Mouse (Mus musculus): ENCODE measurements at regions not wholly inside any gene's neighbourhood (a gene's known extent, or its start where the extent isn't known, plus 50 kb on each side); places are given as distances from the start of the nearest gene placed in this dataset.
"Not testable (repeated sequence)": the region's sequence is repeated elsewhere in the genome, so short reads cannot be mapped to it uniquely, and the experiment has no call there.

- no peak for DNase-seq
- intact Hi-C loops (cut with DNase I): no loop called here
These were observed 467.7 kb upstream of the Arid1b start for GRCm38 (mm10) chr17:4526466-4526865.

- no peak for DNase-seq
- intact Hi-C loops (cut with DNase I): no loop called here
These were observed 462.0 kb upstream of the Arid1b start for GRCm38 (mm10) chr17:4532126-4532525.

GRCm38 (mm10) chr17:4540435-4540834 is 453.7 kb upstream of the Arid1b start:
- no peak for DNase-seq
- intact Hi-C loops (cut with DNase I): no loop called here

GRCm38 (mm10) chr17:4541020-4541743 is 452.9 kb upstream of the Arid1b start:
- no peak for DNase-seq
- intact Hi-C loops (cut with DNase I): no loop called here

DNA sequence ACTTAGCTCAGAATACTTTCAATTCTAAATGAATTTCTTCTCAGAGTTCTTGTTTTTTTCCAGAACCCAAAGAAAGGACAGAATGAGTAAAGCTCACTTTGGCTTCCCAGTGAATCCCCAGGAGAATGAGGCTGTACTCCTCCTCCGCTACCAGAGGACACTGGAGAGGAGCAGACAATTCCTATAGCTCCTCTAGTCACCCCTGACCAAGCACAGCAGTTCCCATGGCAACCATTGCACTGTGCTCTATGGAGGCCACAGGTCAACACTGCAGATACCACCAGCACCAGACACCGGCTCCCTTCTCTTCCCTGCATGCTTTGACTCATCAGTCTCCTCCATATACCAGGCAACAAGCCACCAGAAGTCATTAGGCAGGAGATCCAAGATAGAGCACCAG is 447.6 kb upstream of the Arid1b start:
- DNase-seq: no peak
- intact Hi-C loops (cut with DNase I): no loop called here

- DNase-seq; intact Hi-C loops (cut with DNase I): not testable (repeated sequence)
These were observed 441.1 kb upstream of the Arid1b start for GRCm38 (mm10) chr17:4553026-4553425.

DNA sequence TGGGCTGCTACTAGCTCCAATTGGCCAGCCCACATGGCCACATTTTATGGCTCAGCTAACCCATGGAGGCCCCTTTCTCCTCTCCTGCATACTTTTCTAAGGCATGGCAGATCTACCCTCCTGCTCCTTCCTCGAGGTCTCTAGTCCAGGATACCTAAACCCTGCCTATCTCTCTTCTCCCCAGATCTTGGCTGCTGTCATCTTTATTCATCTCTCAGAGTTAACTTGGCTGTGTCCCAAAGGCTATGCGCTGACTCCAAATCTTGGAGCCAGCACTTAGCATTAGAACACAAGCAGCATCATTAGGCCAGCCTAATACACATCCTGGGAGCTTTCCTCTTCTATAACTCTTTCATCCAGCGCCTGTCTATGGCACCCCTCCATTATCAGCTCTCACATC is 430.5 kb upstream of the Arid1b start:
- intact Hi-C loops (cut with DNase I): no loop called here
- DNase-seq: no peak

- intact Hi-C loops (cut with DNase I): no loop called here
- DNase-seq: no peak
These were observed 417.2 kb upstream of the Arid1b start for GRCm38 (mm10) chr17:4576883-4577282.

- intact Hi-C loops (cut with DNase I): no loop called here
- DNase-seq: no peak
These were observed 412.3 kb upstream of the Arid1b start for GRCm38 (mm10) chr17:4581851-4582250.

GRCm38 (mm10) chr17:4610481-4610880 is 383.7 kb upstream of the Arid1b start:
- intact Hi-C loops (cut with DNase I): no loop called here

DNA sequence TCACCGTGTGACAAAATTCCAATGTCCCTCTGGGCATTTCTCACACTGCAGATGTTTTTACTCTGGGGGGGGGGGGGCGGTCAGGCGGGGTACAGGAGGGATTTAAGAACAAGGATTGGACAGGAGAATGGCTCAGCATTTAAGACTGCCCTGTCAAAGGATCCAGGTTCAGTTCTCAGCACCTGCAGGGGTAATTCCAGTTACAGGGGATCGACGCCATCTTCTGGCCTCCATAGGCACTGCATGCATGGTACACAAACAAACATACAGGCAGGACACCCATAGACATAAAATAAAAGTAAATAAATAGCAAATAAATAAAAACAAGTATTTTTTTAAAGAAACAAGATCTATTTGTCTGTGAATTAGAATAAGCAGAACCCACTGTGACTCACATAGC is 383.1 kb upstream of the Arid1b start:
- no peak for DNase-seq
- intact Hi-C loops (cut with DNase I): no loop called here

More at GRCm38 (mm10) chr17:4610481-4610880, 383.7 kb upstream of the Arid1b start:
- DNase-seq: no peak

DNA sequence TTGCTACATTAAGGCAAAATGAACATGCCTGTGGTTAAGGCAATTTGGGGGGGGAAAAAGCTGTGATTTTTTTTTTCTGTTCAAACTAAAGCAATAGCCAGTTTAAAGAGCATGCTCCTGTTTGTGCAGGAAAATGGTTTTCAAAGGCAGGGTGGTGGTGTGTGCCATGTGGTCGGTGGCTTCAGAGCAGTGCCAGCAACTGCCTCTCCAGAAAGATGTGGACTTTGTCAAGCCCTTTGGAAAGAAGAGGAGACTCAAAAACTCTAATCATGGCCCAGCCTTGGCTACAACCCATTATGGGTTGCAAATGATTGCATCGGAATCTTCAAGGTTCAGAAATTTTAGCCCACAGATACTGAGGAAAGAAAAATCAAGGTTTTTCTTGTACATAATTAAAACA is 382.4 kb upstream of the Arid1b start:
- no peak for DNase-seq
- intact Hi-C loops (cut with DNase I): no loop called here

DNA sequence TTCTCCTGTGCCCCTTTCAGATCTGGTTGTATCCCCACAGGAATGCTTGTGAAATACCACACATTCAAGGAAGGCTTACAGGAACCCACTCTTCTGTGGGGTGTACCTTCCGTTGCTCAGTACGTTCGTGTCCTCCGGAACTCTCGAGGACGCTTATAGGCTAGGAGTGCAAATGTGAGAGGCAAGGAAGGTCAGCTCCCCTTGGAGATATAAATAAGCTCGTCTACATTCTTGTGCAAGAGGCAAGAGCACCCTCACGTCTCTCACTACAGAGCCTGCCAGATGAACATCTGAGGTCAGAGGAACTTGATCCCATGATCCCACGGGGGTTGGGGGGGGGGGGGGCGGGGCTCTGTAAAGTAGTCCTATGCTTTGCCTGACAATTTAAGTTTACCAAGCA is 382.0 kb upstream of the Arid1b start:
- peak in 1 of 2 experiments; percentile 29 for DNase-seq
- intact Hi-C loops (cut with DNase I): no loop called here

- intact Hi-C loops (cut with DNase I): no loop called here
- DNase-seq: peak in 1 of 2 experiments; percentile 22
These were observed 381.4 kb upstream of the Arid1b start for GRCm38 (mm10) chr17:4612741-4613140.

DNA sequence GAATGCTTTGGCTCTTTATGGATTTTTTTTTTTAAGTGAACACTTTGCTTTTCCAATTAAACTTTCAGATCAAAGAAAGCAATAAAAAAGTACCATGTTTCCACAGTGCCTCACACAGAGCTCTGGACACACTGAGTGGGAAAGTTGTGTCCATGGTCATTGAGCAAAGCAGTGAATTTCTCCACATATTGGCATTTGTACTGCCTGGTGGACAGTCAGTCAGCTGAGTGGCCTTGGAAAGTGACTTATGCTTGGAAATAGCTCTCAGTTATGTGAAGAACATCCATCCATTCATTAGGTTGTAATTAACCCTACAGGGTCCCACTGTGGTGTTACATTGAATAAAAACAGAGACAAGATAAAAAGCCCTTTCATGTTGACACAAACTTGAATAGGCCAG is 373.8 kb upstream of the Arid1b start:
- intact Hi-C loops (cut with DNase I): no loop called here

DNA sequence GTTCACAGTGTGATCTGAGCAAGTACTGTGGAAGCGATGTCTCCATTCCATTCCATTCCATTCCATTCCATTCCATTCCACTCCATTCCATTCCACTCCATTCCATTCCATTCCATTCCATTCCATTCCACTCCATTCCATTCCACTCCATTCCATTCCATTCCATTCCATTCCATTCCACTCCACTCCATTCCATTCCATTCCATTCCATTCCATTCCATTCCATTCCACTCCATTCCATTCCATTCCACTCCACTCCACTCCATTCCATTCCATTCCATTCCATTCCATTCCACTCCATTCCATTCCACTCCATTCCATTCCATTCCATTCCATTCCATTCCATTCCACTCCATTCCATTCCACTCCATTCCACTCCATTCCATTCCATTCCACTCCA is 368.0 kb upstream of the Arid1b start:
- DNase-seq; intact Hi-C loops (cut with DNase I): not testable (repeated sequence)

More for the DNA sequence above, 373.8 kb upstream of the Arid1b start:
- no peak for DNase-seq

- no peak for DNase-seq
- intact Hi-C loops (cut with DNase I): no loop called here
These were observed 366.6 kb upstream of the Arid1b start for GRCm38 (mm10) chr17:4627542-4627941.

DNA sequence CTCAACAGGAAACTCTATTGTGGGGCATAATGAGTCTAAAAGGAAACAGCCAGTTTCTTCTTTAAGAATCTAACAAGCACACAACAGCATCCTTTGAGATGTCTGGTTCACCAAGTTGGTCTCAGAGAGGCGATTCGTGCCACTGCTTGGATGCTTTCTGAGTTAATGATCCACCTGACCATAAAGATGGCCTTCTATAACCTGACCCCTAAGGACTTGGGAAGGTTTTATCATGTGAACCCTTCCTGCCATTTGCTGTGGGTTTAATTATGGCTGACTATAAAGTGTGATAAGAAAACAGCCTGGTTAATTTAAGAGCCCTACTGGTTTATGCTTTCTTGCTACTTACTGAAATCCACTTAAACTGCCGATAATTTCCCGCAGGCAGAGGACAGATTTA is 363.0 kb upstream of the Arid1b start:
- no peak for DNase-seq
- intact Hi-C loops (cut with DNase I): no loop called here

DNA sequence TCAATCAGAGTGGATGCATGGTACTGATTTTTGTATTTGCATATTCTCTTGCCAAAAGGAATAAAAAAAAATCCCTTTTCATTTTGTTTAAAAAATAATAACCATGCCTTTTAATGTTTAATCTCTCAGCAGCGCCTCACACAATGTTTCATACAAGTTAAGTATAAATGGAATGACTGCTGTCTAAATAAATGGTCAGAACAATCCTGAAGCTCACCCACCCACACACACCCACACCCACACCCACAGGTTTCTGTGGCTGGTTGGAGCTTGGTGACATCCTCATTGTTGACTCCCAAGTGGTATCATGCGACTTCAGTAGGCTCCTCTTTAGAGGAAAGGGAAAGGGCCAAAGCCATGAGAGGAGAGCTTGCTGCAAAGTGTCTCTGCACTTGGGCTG is 361.6 kb upstream of the Arid1b start:
- no peak for DNase-seq
- intact Hi-C loops (cut with DNase I): no loop called here

GRCm38 (mm10) chr17:4633771-4634170 is 360.4 kb upstream of the Arid1b start:
- no peak for DNase-seq
- intact Hi-C loops (cut with DNase I): no loop called here

- intact Hi-C loops (cut with DNase I): no loop called here
- no peak for DNase-seq
These were observed 357.3 kb upstream of the Arid1b start for GRCm38 (mm10) chr17:4636796-4637353.

DNA sequence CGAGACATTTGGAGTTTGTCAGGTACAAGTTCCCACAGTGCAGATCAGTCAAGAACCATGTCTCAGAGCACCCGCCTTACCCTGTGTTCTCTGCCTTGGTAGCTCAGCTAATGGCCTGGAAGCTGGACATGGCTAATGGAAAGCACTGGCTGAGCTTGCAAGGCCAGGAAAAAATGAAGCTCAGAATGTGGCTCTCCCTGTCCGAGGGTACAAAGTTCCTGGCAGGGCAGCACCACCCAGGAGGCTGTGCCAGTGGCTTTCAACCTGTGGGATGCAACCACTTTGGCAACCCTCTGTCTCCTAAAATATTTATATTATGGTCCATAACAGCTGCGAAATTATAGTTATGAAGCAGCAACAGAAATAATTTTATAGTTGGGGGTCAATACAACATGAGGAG is 354.6 kb upstream of the Arid1b start:
- intact Hi-C loops (cut with DNase I): no loop called here
- DNase-seq: no peak

- intact Hi-C loops (cut with DNase I): no loop called here
- DNase-seq: peak; percentile 44
These were observed 353.6 kb upstream of the Arid1b start for GRCm38 (mm10) chr17:4640555-4640954.
